ENCODE assay signal across 18 mouse cellular contexts in the genomic region with DNA sequence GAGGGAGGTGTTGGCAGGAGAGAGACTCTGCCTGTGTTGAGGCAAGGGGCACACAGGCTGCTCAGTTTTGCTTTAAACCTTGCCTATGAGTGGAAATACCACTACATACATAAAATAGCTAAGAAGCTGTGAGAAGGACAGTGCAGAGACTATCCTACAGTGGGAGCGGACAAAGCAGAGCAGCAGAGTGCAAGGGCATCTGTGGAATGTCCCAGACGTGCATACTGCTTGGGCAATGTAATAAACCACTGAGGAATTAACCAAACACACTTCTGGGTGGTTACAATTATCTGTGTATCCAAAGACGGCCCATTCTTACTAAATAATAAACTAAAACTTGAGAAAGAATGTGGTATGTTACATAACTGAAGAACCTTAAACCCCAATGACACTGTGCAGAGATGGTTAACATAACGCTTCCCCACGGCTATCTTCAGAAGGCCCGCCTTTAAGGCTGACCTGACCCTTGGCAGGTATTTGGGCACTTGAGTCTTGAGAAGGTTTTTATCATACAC. TPM values are rescaled to one million over a fixed set of nuclear protein-coding genes. Genes with fewer than 3 reads are reported as not detected.
DNase-seq lines count a peak whose midpoint lies in the region; ATAC-seq and TF ChIP-seq lines count a peak whose summit lies in the region.
"Had no signal": no experiment of that assay in that cellular context is flagged by ENCODE, and none has a peak within 500 bp of the region (broad histone marks: within the 10 kb centered on the region; RNA-seq: fewer than 3 reads in every experiment).

No protein-coding gene starts in this region.

- no peak overlapping the region for H3K4me2 ChIP-seq in heart, embryonic 15.5 days
- no peak overlapping the region for H3K4me2 ChIP-seq in liver, postnatal 0 days (ENCODE audit: low read depth, low read length)
- no peak overlapping the region for H3K4me2 ChIP-seq in intestine, postnatal 0 days (replicated peaks; ENCODE audit: low read depth)
- H3K4me2 ChIP-seq: forebrain, embryonic 13.5 days; hindbrain, embryonic 14.5 days; lung, embryonic 15.5 days; stomach, embryonic 15.5 days had no signal

- H3K27me3 ChIP-seq in heart, embryonic 15.5 days = no peaks in the 10 kb centered on the region
- H3K27me3 ChIP-seq in liver, postnatal 0 days (ENCODE audit: insufficient read depth, low read length) = no peaks in the 10 kb centered on the region
- no peaks in the 10 kb centered on the region for H3K27me3 ChIP-seq in intestine, postnatal 0 days (replicated peaks; ENCODE audit: control insufficient read depth, insufficient read depth, low read length)
- H3K27me3 ChIP-seq: forebrain, embryonic 13.5 days; lung, embryonic 15.5 days; megakaryocyte, embryonic 14.5 days; stomach, embryonic 15.5 days had no signal

- H3K4me3 ChIP-seq in heart, embryonic 15.5 days = no peak overlapping the region
- no peak overlapping the region for H3K4me3 ChIP-seq in liver, postnatal 0 days (ENCODE audit: low read depth, low read length)
- H3K4me3 ChIP-seq in intestine, postnatal 0 days (ENCODE audit: low read depth, low read length) = no peak overlapping the region
- H3K4me3 ChIP-seq: forebrain, embryonic 13.5 days; lung, embryonic 15.5 days; stomach, embryonic 15.5 days had no signal

- 59% methylated on average over 6 of the region's 6 CpGs for WGBS in heart, embryonic 15.5 days
- WGBS in liver, postnatal 0 days (ENCODE audit: insufficient replicate concordance) = 72% methylated on average over 6 of the region's 6 CpGs
- WGBS in intestine, postnatal 0 days = 54% methylated on average over 6 of the region's 6 CpGs

- intact Hi-C loops in heart, postnatal 14 days (cut with DNase I) = loop anchor here (2.0 kb wide), 1 partner anchor 15 kb away; no protein-coding TSS in a partner anchor

- no peak for TF ChIP-seq EP300 in liver, postnatal 0 days (IDR thresholded peaks at IDR 0.05; ENCODE audit: low read depth)

- no peak for ATAC-seq in heart, embryonic 15.5 days (replicated peaks; ENCODE audit: insufficient number of reproducible peaks, insufficient read depth, low FRiP score, low read depth)
- ATAC-seq in liver, postnatal 0 days = no peak
- ATAC-seq in intestine, postnatal 0 days = no peak
- ATAC-seq: CD4-positive, CD25-positive, alpha-beta regulatory T cell, adult 4 months; forebrain, embryonic 13.5 days had no signal

- TF ChIP-seq CTCF in liver, postnatal 0 days (IDR thresholded peaks at IDR 0.05; ENCODE audit: low read depth) = no peak
- TF ChIP-seq CTCF in intestine, postnatal 0 days (IDR thresholded peaks at IDR 0.05; ENCODE audit: low read depth) = no peak

- H3K27ac ChIP-seq in heart, embryonic 15.5 days = peak overlapping the region; percentile 68
- peak overlapping the region; percentile 51; the same call in 1 of the 2 replicates for H3K27ac ChIP-seq in liver, postnatal 0 days (ENCODE audit: low read depth)
- peak overlapping the region; percentile 35; the same call in 1 of the 2 replicates for H3K27ac ChIP-seq in intestine, postnatal 0 days (ENCODE audit: low read depth, low read length)
- H3K27ac ChIP-seq: forebrain, embryonic 13.5 days; hindbrain, embryonic 14.5 days; lung, embryonic 15.5 days; stomach, embryonic 15.5 days had no signal

- DNase-seq in adrenal gland, postnatal 10 days = peak; percentile 35
- DNase-seq in adrenal gland, adult 2 months = no peak
- no peak for DNase-seq in heart, postnatal 14 days
- DNase-seq in liver, postnatal 0 days = no peak
- DNase-seq in liver = no peak
- DNase-seq in embryo, embryonic 10.5 days (ENCODE audit: low spot score) = no peak
- DNase-seq: kidney, adult 18-20 months; kidney, postnatal 36 days; right cerebral cortex, adult 18-20 months; thymus, adult 2 months had no signal

- H3K9me3 ChIP-seq in heart, embryonic 15.5 days (replicated peaks) = no peaks in the 10 kb centered on the region
- H3K9me3 ChIP-seq in liver, postnatal 0 days (ENCODE audit: low read length) = no peaks in the 10 kb centered on the region
- no peaks in the 10 kb centered on the region for H3K9me3 ChIP-seq in intestine, postnatal 0 days (ENCODE audit: control insufficient read depth)
- H3K9me3 ChIP-seq: forebrain, embryonic 13.5 days; lung, embryonic 15.5 days; megakaryocyte, embryonic 14.5 days; stomach, embryonic 15.5 days had no signal

- peaks cover 53% of the 10 kb centered on the region for H3K4me1 ChIP-seq in heart, embryonic 15.5 days (replicated peaks)
- peaks cover 32% of the 10 kb centered on the region for H3K4me1 ChIP-seq in liver, postnatal 0 days (ENCODE audit: insufficient read depth)
- H3K4me1 ChIP-seq in intestine, postnatal 0 days (replicated peaks; ENCODE audit: control insufficient read depth, insufficient read depth, low read length) = no peaks in the 10 kb centered on the region
- H3K4me1 ChIP-seq: stomach, embryonic 15.5 days had no signal

- H3K36me3 ChIP-seq in heart, embryonic 15.5 days = peaks cover 24% of the 10 kb centered on the region
- H3K36me3 ChIP-seq in liver, postnatal 0 days (replicated peaks; ENCODE audit: insufficient read depth, low read length) = peaks cover 41% of the 10 kb centered on the region
- peaks cover 32% of the 10 kb centered on the region for H3K36me3 ChIP-seq in intestine, postnatal 0 days (ENCODE audit: control insufficient read depth, insufficient read depth)

- H3K9ac ChIP-seq in heart, embryonic 15.5 days = no peak overlapping the region
- H3K9ac ChIP-seq in liver, postnatal 0 days (replicated peaks) = no peak overlapping the region
- no peak overlapping the region for H3K9ac ChIP-seq in intestine, postnatal 0 days (ENCODE audit: low read depth, low read length)
- H3K9ac ChIP-seq: forebrain, embryonic 13.5 days; hindbrain, embryonic 14.5 days; lung, embryonic 15.5 days; stomach, embryonic 15.5 days had no signal

RNA-seq across cellular contexts. Expression of gene Ywhag, which starts 18.3 kb away (rescaled TPM):
- total RNA-seq in adrenal gland, postnatal 10 days (2021) = 100 to 1,000 TPM; 413 to 414 TPM
- total RNA-seq in adrenal gland, adult 2 months (2021) = 100 to 1,000 TPM; 563 to 611 TPM
- polyA plus RNA-seq in adrenal gland, adult 2 months (2012; rRNA removed) = 227 and 268 TPM in 2 replicates
- polyA plus RNA-seq in heart, embryonic 15.5 days (2015; fragmentation: Nextera tagmentation; extraction: Ambion mirVana) = 150 and 166 TPM in 2 replicates
- total RNA-seq in heart, postnatal 14 days (2021) = 100 to 1,000 TPM; 284 to 301 TPM
- polyA plus RNA-seq in liver, postnatal 0 days (2015; fragmentation: Nextera tagmentation; extraction: Ambion mirVana) = 56.7 and 66.8 TPM in 2 replicates
- 57.1 and 61.8 TPM in 2 replicates for polyA plus RNA-seq in intestine, postnatal 0 days (2015; fragmentation: Nextera tagmentation; extraction: Ambion mirVana)

RNA-seq across cellular contexts. Expression of gene Hspb1, which starts 28.4 kb away (rescaled TPM):
- 10 to 100 TPM; 68.2 to 90.0 TPM for total RNA-seq in adrenal gland, postnatal 10 days (2021)
- total RNA-seq in adrenal gland, adult 2 months (2021) = 100 to 1,000 TPM; 236 to 614 TPM
- 309 and 678 TPM in 2 replicates for polyA plus RNA-seq in adrenal gland, adult 2 months (2012; rRNA removed)
- 743 and 952 TPM in 2 replicates for polyA plus RNA-seq in heart, embryonic 15.5 days (2015; fragmentation: Nextera tagmentation; extraction: Ambion mirVana)
- 100 to 1,000 TPM; 271 to 306 TPM for total RNA-seq in heart, postnatal 14 days (2021)
- polyA plus RNA-seq in liver, postnatal 0 days (2015; fragmentation: Nextera tagmentation; extraction: Ambion mirVana) = 4.5 and 9.1 TPM in 2 replicates
- polyA plus RNA-seq in intestine, postnatal 0 days (2015; fragmentation: Nextera tagmentation; extraction: Ambion mirVana) = 107 and 120 TPM in 2 replicates

RNA-seq across cellular contexts. Expression of gene Ssc4d, which starts 58.2 kb away (rescaled TPM):
- total RNA-seq in adrenal gland, postnatal 10 days (2021) = 1 to 10 TPM; 1.9 to 2.3 TPM
- total RNA-seq in adrenal gland, adult 2 months (2021) = 1 to 10 TPM; 2.8 to 3.1 TPM
- 4.3 and 11.1 TPM in 2 replicates for polyA plus RNA-seq in adrenal gland, adult 2 months (2012; rRNA removed)
- 0.44 and 0.86 TPM in 2 replicates for polyA plus RNA-seq in heart, embryonic 15.5 days (2015; fragmentation: Nextera tagmentation; extraction: Ambion mirVana)
- total RNA-seq in heart, postnatal 14 days (2021) = 1 to 10 TPM in 1 of 2 experiments, under 1 TPM in 1; 0.41 to 1.3 TPM
- 1.7 and 1.9 TPM in 2 replicates for polyA plus RNA-seq in liver, postnatal 0 days (2015; fragmentation: Nextera tagmentation; extraction: Ambion mirVana)
- 2.2 and 2.4 TPM in 2 replicates for polyA plus RNA-seq in intestine, postnatal 0 days (2015; fragmentation: Nextera tagmentation; extraction: Ambion mirVana)

Comparison
In these comparisons a context has a peak if more than half of its experiments do, and no peak if none do; other contexts are left out.
1. RNA of gene Hspb1, which starts 28.4 kb away (polyA plus RNA-seq): 743 to 952 TPM in heart, embryonic 15.5 days, 309 to 678 TPM in adrenal gland, adult 2 months and 107 to 120 TPM in intestine, postnatal 0 days; 4.5 to 9.1 TPM in liver, postnatal 0 days; every median in the first group is over 10 times any median in the second.
2. Peak in every context shown above with its lines, with median percentiles within 50 percentile points of each other: H3K27ac ChIP-seq.